Comparison of ENCODE assay signal across 8 mouse cellular contexts in the genomic region with DNA sequence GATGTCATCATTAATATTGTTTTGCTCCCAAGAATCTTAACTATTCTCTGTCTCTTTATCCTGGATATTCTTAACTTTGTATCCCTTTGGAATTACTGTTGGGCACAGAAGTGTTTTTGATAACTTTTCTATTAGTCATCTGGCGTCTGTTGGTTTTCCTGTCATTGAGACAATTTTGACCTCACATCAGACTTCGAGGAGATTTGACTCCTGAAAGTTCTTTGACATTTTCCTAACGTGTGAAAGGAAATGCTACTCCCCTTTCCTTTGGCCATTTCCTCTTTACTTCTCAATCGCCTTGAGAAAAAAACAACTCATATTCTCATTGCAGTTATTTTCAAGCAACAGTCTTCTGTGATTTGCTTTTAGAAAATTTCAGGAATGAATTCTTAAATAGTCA. TPM values are rescaled to one million over a fixed set of nuclear protein-coding genes. Genes with fewer than 3 reads are reported as not detected.
DNase-seq lines count a peak whose midpoint lies in the region; ATAC-seq lines count a peak whose summit lies in the region.

No protein-coding gene starts in this region.

- 6% methylated on average over 4 of the region's 4 CpGs for WGBS in embryonic facial prominence, embryonic 10.5 days
- WGBS in hindbrain, embryonic 16.5 days = under 1% methylated on average over 4 of the region's 4 CpGs
- WGBS in midbrain, embryonic 15.5 days = 2% methylated on average over 4 of the region's 4 CpGs

- ATAC-seq in hindbrain, embryonic 16.5 days = no peak
- no peak for ATAC-seq in midbrain, embryonic 15.5 days (replicated peaks)
- no peak for ATAC-seq in granulocyte monocyte progenitor cell, adult 5-6 weeks (replicated peaks; ENCODE audit: poor library complexity, severe bottlenecking)

- peaks cover 23% of the 10 kb centered on the region for H3K36me3 ChIP-seq in embryonic facial prominence, embryonic 10.5 days (replicated peaks)
- H3K36me3 ChIP-seq in hindbrain, embryonic 16.5 days (ENCODE audit: control insufficient read depth, insufficient read depth, low read length) = no peaks in the 10 kb centered on the region
- H3K36me3 ChIP-seq in midbrain, embryonic 15.5 days (replicated peaks) = no peaks in the 10 kb centered on the region

- H3K27ac ChIP-seq in embryonic facial prominence, embryonic 10.5 days (replicated peaks) = no peak overlapping the region
- no peak overlapping the region for H3K27ac ChIP-seq in hindbrain, embryonic 16.5 days (ENCODE audit: low read depth, low read length)
- H3K27ac ChIP-seq in midbrain, embryonic 15.5 days = no peak overlapping the region

- peak overlapping the region; percentile 88 for H3K4me3 ChIP-seq in embryonic facial prominence, embryonic 10.5 days
- peak overlapping the region; percentile 64 for H3K4me3 ChIP-seq in hindbrain, embryonic 16.5 days (ENCODE audit: low read length)
- peak overlapping the region; percentile 90 for H3K4me3 ChIP-seq in midbrain, embryonic 15.5 days

- H3K9me3 ChIP-seq in embryonic facial prominence, embryonic 10.5 days = no peaks in the 10 kb centered on the region
- no peaks in the 10 kb centered on the region for H3K9me3 ChIP-seq in hindbrain, embryonic 16.5 days (ENCODE audit: control insufficient read depth, low read length)
- H3K9me3 ChIP-seq in midbrain, embryonic 15.5 days = no peaks in the 10 kb centered on the region

- peaks cover 37% of the 10 kb centered on the region for H3K4me1 ChIP-seq in embryonic facial prominence, embryonic 10.5 days
- H3K4me1 ChIP-seq in hindbrain, embryonic 16.5 days (ENCODE audit: control insufficient read depth, insufficient read depth, low read depth, low read length) = peaks cover 15% of the 10 kb centered on the region
- H3K4me1 ChIP-seq in midbrain, embryonic 15.5 days = peaks cover 21% of the 10 kb centered on the region

- no peaks in the 10 kb centered on the region for H3K27me3 ChIP-seq in embryonic facial prominence, embryonic 10.5 days (replicated peaks; ENCODE audit: low read depth, poor library complexity, severe bottlenecking)
- H3K27me3 ChIP-seq in hindbrain, embryonic 16.5 days (replicated peaks; ENCODE audit: control insufficient read depth, insufficient read depth, low read length) = no peaks in the 10 kb centered on the region
- H3K27me3 ChIP-seq in midbrain, embryonic 15.5 days (replicated peaks) = no peaks in the 10 kb centered on the region

- DNase-seq in kidney, adult 9 months = peak; percentile 19
- no peak for DNase-seq in kidney, postnatal 14 days
- DNase-seq in embryonic facial prominence, embryonic 10.5 days (ENCODE audit: low spot score) = no peak
- DNase-seq in spleen, postnatal 14 days (ENCODE audit: low spot score in 2 of 2) = no peak
- DNase-seq in thymus, postnatal 36 days = no peak

- peak overlapping the region; percentile 41; the same call in 1 of the 2 replicates for H3K9ac ChIP-seq in hindbrain, embryonic 16.5 days (ENCODE audit: low read depth, low read length)
- no peak overlapping the region for H3K9ac ChIP-seq in midbrain, embryonic 15.5 days

- H3K4me2 ChIP-seq in hindbrain, embryonic 16.5 days (ENCODE audit: low read length) = peak overlapping the region; percentile 79
- H3K4me2 ChIP-seq in midbrain, embryonic 15.5 days = peak overlapping the region; percentile 76

RNA-seq across cellular contexts. Expression of gene Bmpr2, which starts 2.1 kb away (rescaled TPM):
- polyA plus RNA-seq in embryonic facial prominence, embryonic 10.5 days (2016; fragmentation: Nextera tagmentation; extraction: Ambion mirVana) = 6.4 and 7.1 TPM in 2 replicates
- polyA plus RNA-seq in hindbrain, embryonic 16.5 days (2015; fragmentation: Nextera tagmentation; extraction: Ambion mirVana) = 9.6 and 10.1 TPM in 2 replicates
- polyA plus RNA-seq in midbrain, embryonic 15.5 days (2015; fragmentation: Nextera tagmentation; extraction: Ambion mirVana) = 9.6 and 9.8 TPM in 2 replicates
- total RNA-seq in granulocyte monocyte progenitor cell, adult 5-6 weeks (2014; fragmentation: Nextera tagmentation) = 12.5 and 14.5 TPM in 2 replicates
- 5.7 and 11.8 TPM in 2 replicates for total RNA-seq in granulocyte monocyte progenitor cell, adult 5-6 weeks (2017)
